Mouse (Mus musculus) megakaryocyte, embryonic 14.5 days (primary cell): Measurements from ENCODE around the gene Sesn2.

Source experiments
- FLI1 ChIP-seq: IDR thresholded peaks from 2 replicates; pipeline ENCODE4 v1.6.1; 2012; ENCODE audit warnings: low read length, inconsistent platforms, mixed read lengths
- GATA1 ChIP-seq: IDR thresholded peaks from 3 replicates; pipeline ENCODE4 v1.6.1; 2012; ENCODE audit warnings: mixed read lengths, low read length, inconsistent platforms, borderline replicate concordance

GRCm38 (mm10) chr4:132507210-132507609 is 3.1 kb downstream of the Sesn2 start:
- TF ChIP-seq GATA1, result no peak
- no peak for TF ChIP-seq FLI1
